Mouse (Mus musculus): ENCODE measurements around the gene Tnp2.

Tnp2 gene

DNA sequence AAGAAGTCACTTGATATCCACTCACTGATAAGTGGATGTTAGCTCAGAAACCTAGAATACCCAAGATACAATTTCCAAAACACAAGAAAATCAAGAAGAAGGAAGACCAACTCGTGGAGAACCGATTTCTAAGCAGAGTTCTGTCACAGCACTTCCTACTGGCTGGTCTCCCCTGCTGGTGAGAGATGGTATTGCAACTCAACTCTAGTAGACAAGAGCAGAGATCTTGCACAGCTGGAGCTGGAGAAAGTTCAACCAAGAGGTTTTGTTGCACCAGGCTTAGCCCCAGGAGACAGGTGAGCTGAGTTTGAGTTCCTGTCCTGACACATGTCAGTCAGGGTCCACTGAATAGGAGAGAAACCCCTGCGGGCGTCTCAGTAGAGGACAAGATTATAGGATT is 21.3 kb downstream of the Tnp2 start:
- peak; percentile 82 for DNase-seq

DNA sequence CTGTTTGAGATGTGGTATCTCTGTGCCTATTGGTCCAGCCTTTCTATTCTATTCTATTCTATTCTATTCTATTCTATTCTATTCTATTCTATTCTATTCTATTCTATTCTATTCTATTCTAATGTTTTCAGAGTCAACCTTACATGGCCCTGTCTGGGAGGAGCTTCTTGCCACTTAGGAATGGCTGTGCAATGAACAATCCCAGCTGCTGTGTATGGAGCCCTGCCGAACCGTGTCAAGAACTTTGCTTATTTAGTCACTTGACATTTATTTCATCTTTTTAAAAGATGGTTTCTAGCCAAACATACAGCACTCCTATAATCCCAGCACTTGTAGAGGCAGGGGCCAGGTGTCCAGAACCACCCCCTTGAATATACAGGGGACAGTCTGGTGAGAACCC is 24.1 kb downstream of the Tnp2 start:
- DNase-seq, result no peak

- no peak for DNase-seq
Measured at GRCm38 (mm10) chr16:10763540-10764264, 24.8 kb downstream of the Tnp2 start.

DNA sequence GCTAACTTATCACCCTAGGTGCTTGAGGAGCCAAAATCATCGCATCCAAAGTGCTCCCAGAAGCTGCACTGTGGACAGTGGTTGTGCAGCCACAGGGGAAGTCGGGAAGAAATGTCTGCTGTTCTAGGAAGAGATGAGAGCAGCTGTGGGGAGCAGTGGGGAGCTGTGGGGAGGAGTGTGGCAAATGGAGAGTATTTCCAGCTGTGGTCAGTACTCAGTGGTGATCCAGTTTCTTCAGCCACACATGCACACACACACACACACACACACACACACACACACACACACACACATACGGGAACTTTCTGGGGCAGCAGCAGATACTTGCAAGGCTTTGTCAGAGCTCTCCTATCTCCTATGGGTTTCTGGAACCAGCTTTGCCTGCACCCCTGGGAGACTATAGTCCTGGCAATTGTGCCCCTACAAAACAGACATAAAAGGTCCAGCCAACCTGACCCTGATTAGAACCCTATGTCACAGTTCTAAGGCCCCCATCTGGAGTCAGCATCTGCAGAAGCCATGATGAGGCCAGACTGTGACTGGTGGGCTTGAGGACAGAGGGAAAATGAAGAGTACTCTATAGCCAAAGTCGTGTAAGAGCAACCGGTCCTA is 25.8 kb downstream of the Tnp2 start:
- DNase-seq, result no peak

DNA sequence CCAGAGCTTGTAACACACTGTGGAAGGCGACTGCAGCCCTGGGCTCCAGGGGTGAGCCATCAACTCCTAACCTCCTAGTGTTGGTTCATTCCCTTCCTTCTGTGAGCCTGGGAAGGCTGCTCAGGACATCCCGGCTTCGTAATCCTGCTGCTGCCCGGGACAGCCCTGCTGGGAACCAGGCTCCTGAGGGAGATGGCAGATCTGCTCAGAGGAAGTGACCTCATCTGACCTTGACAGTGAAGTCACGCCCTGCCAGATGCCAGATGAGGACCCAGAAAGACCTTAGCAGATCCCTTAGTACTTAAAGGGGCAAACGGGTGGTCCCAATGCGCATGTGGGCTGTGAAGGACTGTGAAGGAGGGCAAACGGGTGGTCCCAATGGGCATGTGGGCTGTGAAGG is 27.3 kb downstream of the Tnp2 start:
- no peak for DNase-seq

DNA sequence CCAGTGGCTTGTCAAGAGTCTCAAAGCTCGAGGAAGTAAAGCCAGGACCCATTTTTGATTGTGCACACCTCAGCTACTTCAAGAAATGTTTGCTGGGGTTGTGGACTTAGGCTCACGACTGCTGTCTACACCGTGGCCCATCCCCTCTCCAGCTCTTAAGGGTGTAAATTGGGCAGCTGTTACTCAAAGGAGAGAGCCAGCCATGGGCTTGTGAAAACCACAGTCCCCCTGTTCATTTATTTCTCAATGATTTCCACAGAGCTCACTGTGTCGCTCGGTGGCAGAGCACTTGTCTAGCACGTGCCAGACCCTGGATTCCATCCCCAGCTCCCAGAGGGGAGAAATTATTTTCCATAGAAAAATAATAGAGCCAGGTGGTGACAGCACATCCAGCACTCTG is 32.3 kb downstream of the Tnp2 start:
- no peak for DNase-seq

DNA sequence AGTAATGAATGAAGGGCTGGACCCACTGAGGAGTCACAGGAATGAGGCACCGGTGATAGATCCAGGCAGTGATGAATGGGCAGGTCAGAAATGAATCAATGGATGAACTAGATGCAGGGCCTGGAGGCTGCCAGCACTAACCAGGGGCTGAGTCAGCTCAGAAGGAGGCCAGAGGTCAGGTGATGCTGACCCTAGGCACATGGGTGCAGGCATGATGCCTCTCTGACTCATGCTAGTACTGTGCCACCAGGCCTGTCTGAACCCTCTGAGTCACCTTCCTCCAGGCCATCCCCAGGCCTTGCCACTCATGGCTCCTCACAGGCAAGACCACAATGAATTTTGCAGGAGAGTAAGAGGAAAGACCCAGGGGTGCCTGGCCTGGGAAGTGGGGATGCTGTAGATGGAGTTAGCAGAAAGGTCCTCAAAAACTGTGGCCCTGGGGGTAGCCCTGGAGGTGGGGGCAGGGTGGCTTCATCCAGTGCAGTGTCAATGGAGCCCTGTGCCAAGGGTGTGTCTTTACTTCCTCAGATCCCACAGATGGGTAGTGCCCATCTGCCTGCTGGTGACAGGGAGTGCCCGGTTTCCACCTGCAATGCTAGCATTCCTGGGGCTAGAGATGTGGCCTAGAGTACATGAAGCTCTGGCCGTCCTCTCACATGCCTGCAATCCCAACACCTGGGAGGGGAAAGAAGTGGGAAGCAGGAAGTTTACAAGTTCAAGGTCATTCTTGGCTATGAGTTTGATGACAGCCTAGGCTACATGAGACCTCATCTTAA is 33.8 kb downstream of the Tnp2 start:
- no peak for DNase-seq

DNA sequence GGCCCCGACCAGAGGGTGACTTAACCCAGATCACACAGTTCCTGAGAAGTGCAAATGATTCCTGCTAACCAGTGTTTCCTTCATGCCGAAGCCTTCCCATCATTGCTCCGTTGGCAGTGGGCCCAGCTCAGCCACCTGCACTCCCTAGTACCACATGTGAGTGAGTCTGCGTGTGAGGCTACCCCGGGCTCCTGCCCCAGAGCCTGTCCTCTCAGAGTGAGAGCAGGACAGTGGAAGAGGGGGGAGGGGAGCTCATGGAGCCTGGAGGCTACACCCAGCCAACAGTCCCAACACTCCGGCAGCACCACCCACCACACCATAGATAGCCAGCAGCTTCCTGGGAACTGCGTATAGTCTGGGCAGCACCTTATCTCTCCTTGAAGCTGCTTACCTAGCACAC is 38.6 kb downstream of the Tnp2 start:
- no peak for DNase-seq

DNA sequence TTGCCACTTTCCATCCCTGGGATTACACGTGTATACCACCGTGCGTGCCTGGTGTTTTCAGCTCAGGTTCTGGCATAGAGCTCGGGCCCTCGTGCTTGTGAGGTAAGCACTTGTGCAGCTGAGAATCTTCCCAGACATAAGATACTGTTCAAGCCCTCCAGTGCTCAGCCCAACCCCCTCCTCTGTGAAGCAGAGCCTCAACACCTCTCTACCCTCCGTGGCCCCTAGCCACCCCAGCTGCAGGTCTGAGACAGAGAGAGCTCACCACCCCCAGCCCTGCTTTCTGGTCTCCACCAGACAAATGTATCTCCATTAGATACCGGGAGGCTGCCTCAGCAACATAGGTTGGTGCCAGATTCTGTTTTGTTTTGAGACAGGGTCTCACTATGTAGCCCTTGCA is 39.2 kb downstream of the Tnp2 start:
- DNase-seq, result no peak

DNA sequence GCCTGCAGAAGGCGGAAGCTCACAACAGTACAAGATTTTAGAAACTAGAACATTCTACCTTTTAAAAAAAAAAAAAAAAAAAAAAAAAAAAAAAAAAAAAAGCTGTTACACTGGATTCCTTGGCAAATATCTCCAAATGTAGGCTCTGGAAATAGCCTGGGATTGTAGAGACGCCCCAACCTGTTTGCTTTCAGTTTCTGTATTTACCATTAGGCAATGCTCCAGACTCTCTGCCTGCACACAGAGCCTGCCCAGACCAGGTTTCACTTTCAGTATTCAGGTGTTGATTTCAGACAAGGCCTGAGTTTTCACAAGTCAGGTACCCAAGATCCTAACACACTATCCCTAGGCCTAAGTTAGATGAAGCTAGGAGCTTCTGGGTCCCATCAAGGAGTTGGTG is 47.4 kb downstream of the Tnp2 start:
- no peak for DNase-seq

DNA sequence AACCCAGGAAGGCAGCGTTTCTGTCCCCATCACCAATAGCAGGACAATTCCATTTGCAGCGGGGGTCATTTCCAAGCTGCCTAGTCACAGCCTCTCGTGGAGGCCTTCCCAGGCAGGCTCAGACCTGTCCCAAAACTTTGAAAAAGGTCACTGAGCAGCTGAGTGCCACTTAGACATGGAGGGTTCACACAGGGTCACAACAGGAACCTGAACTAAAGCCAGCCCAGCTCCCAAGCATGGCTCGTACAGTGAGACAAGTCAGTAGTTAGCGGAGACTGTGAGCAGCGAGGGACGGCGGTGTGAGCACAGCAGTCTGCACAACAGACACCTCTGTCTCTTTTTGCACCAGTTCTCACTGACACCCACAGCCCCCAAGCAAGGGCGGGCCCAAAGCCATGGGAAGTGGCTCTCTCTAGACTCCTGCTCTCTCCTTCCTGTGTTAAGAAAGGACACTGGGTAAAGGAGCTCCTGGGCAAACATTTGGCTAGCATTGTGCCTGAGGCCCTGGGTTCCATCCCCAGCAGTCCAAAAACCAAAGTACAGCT is 48.5 kb downstream of the Tnp2 start:
- DNase-seq, result no peak

DNA sequence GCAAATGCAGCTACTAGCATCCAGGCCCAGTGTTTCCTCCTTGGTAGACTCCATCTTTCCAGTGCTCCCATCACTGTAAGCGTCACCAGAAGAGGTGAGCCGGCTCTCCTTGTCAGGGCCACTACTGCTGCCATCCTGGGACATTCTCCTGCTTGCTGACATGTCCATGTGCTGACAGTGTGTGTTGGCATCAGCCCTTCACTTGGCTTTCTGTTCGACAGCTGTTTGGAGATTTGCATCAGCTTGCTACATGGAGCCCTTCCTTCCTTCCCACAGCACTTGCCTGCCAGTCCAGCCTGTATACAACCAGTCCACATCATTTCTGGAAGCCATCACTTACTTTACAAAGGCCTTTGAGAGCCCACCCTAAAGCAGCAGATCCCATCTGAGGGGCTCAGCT is 49.6 kb downstream of the Tnp2 start:
- no peak for DNase-seq
